ENCODE assay signal across 9 mouse cellular contexts in genomic region chr14:20024888-20025719, GRCm38 (mm10). TPM values are rescaled to one million over a fixed set of nuclear protein-coding genes. Genes with fewer than 3 reads are reported as not detected.
A peak's percentile ranks its signal among the peaks of the same experiment; 100 is the strongest.
DNase-seq lines count a peak whose midpoint lies in the region; ATAC-seq and TF ChIP-seq lines count a peak whose summit lies in the region.
"Had no signal": no experiment of that assay in that cellular context is flagged by ENCODE, and none has a peak within 500 bp of the region (broad histone marks: within the 10 kb centered on the region; RNA-seq: fewer than 3 reads in every experiment).

No protein-coding gene starts in this region.

- intact Hi-C loops in gastrocnemius, postnatal 14 days (cut with DNase I; ENCODE audit: low total_unique reads) = no loop called here

- TF ChIP-seq CTCF in MEL (IDR thresholded peaks at IDR 0.05 in 2 of 3, conservative IDR thresholded peaks at IDR 0.05 in 1 of 3; ENCODE audit: control insufficient read depth in 1 of 3, insufficient read depth in 1 of 3, low read depth in 2 of 3, low read length in 3 of 3, poor library complexity in 1 of 3, severe bottlenecking in 1 of 3) = no peak
- TF ChIP-seq CTCF in small intestine, adult 2 months (IDR thresholded peaks at IDR 0.05; ENCODE audit: extremely low read depth, insufficient read length, insufficient replicate concordance, low read depth, low read length) = no peak

- peak overlapping the region; percentile 52 for H3K9ac ChIP-seq in MEL (ENCODE audit: control insufficient read depth, low read depth, low read length, poor library complexity, severe bottlenecking)
- no peak overlapping the region for H3K9ac ChIP-seq in liver, embryonic 11.5 days (ENCODE audit: low read depth, low read length)

- peaks cover 0 to 8% of the 10 kb centered on the region in 2 experiments; a peak in 2 of 4 replicates for H3K36me3 ChIP-seq in MEL (ENCODE audit: control insufficient read depth in 1 of 2, insufficient read depth in 2 of 2, low read length in 2 of 2)
- H3K36me3 ChIP-seq in liver, embryonic 11.5 days (ENCODE audit: control insufficient read depth, insufficient read depth, low read length) = no peaks in the 10 kb centered on the region
- H3K36me3 ChIP-seq in small intestine, adult 2 months (ENCODE audit: control insufficient read depth, insufficient read depth, low read length) = no peaks in the 10 kb centered on the region
- H3K36me3 ChIP-seq in midbrain, embryonic 10.5 days = no peaks in the 10 kb centered on the region

- H3K27ac ChIP-seq in MEL (ENCODE audit: control insufficient read depth, low read depth, low read length) = peak overlapping the region; percentile 28
- H3K27ac ChIP-seq in liver, embryonic 11.5 days (ENCODE audit: low read depth, low read length) = peak overlapping the region; percentile 13; the same call in 1 of the 2 replicates
- H3K27ac ChIP-seq in small intestine, adult 2 months (ENCODE audit: insufficient read depth, low read depth, low read length) = no peak overlapping the region
- no peak overlapping the region for H3K27ac ChIP-seq in midbrain, embryonic 10.5 days (replicated peaks)

- no peaks in the 10 kb centered on the region for H3K79me2 ChIP-seq in MEL (ENCODE audit: control insufficient read depth, insufficient read depth, low read length, poor library complexity)

- no peak for TF ChIP-seq RAD21 in MEL (IDR thresholded peaks at IDR 0.05; ENCODE audit: low read depth, low read length)

- peak overlapping the region; percentile 51 to 58 for H3K4me3 ChIP-seq in MEL (ENCODE audit: control insufficient read depth in 1 of 2, insufficient read depth in 1 of 2, low read depth in 2 of 2, low read length in 2 of 2)
- H3K4me3 ChIP-seq in liver, embryonic 11.5 days (ENCODE audit: low read depth, low read length) = peak overlapping the region; percentile 21; the same call in 1 of the 2 replicates
- peak overlapping the region; percentile 39 for H3K4me3 ChIP-seq in small intestine, adult 2 months (ENCODE audit: low read depth, low read length)
- H3K4me3 ChIP-seq in midbrain, embryonic 10.5 days = no peak overlapping the region

- peak in 1 of 2 experiments; percentile 26; a peak in 1 of 4 replicates for TF ChIP-seq EP300 in MEL (IDR thresholded peaks at IDR 0.05; ENCODE audit: low read depth in 1 of 2, low read length in 2 of 2)

- peaks cover 0 to 3% of the 10 kb centered on the region in 2 experiments; a peak in 3 of 4 replicates for H3K27me3 ChIP-seq in MEL (ENCODE audit: control insufficient read depth in 1 of 2, insufficient read depth in 2 of 2, low read length in 2 of 2)
- no peaks in the 10 kb centered on the region for H3K27me3 ChIP-seq in liver, embryonic 11.5 days (replicated peaks; ENCODE audit: control insufficient read depth, insufficient read depth, low read length)
- H3K27me3 ChIP-seq in small intestine, adult 2 months (ENCODE audit: control insufficient read depth, insufficient read depth, low read length) = no peaks in the 10 kb centered on the region
- no peaks in the 10 kb centered on the region for H3K27me3 ChIP-seq in midbrain, embryonic 10.5 days (ENCODE audit: low read depth, poor library complexity, severe bottlenecking)

- H3K9me3 ChIP-seq in MEL (replicated peaks; ENCODE audit: insufficient read depth, low read length) = no peaks in the 10 kb centered on the region
- H3K9me3 ChIP-seq in liver, embryonic 11.5 days (ENCODE audit: control insufficient read depth, low read length) = no peaks in the 10 kb centered on the region
- no peaks in the 10 kb centered on the region for H3K9me3 ChIP-seq in midbrain, embryonic 10.5 days (replicated peaks)

- peak overlapping the region; percentile 51 for H3K4me2 ChIP-seq in liver, embryonic 11.5 days

- DNase-seq in CD4-positive, CD25-positive, alpha-beta regulatory T cell, adult 2 months (ENCODE audit: low read depth, low spot score) = peak; percentile 92
- DNase-seq in MEL (ENCODE audit: low read depth, low spot score) = peak; percentile 80
- peak; percentile 57 for DNase-seq in liver, embryonic 11.5 days (ENCODE audit: low spot score)
- no peak for DNase-seq in midbrain, embryonic 10.5 days (ENCODE audit: low spot score)
- no peak for DNase-seq in Muller cell, postnatal 12 days (ENCODE audit: inconsistent ontology term)
- DNase-seq in gastrocnemius, postnatal 14 days = no peak
- no peak for DNase-seq in kidney, adult 8-10 months
- DNase-seq: heart, postnatal 4 days had no signal

- TF ChIP-seq POLR2A in MEL (IDR thresholded peaks at IDR 0.05; ENCODE audit: control insufficient read depth in 1 of 2, insufficient read depth in 1 of 2, low read depth in 1 of 2, low read length in 2 of 2, poor library complexity in 1 of 2) = peak in 1 of 2 experiments; percentile 46; a peak in 1 of 4 replicates
- TF ChIP-seq POLR2A in small intestine, adult 2 months (IDR thresholded peaks at IDR 0.05; ENCODE audit: low read depth, low read length) = no peak

- H3K4me1 ChIP-seq in MEL (ENCODE audit: control insufficient read depth in 1 of 2, insufficient read depth in 2 of 2, low read length in 2 of 2) = peaks cover 5 to 12% of the 10 kb centered on the region in 2 experiments
- no peaks in the 10 kb centered on the region; the same call in 1 of the 2 replicates for H3K4me1 ChIP-seq in liver, embryonic 11.5 days (replicated peaks; ENCODE audit: control insufficient read depth, insufficient read depth, low read length)
- peaks cover 5% of the 10 kb centered on the region; the same call in 1 of the 2 replicates for H3K4me1 ChIP-seq in small intestine, adult 2 months (ENCODE audit: control insufficient read depth, insufficient read depth, insufficient read length, low read length)
- H3K4me1 ChIP-seq in midbrain, embryonic 10.5 days = 0 out of 2 replicates have a peak, but pooled peaks cover 2% of the 10 kb centered on the region

- 30% methylated on average over 6 of the region's 6 CpGs for WGBS in liver, embryonic 11.5 days
- WGBS in small intestine, adult 2 months = 9% methylated on average over 6 of the region's 6 CpGs
- 86% methylated on average over 6 of the region's 6 CpGs for WGBS in midbrain, embryonic 10.5 days

- ATAC-seq in liver, embryonic 11.5 days (replicated peaks; ENCODE audit: low FRiP score) = peak; percentile 77

TF ChIP-seq in MEL, 35 proteins besides CTCF, POLR2A, EP300 and RAD21:
- TF ChIP-seq MXI1 (IDR thresholded peaks at IDR 0.05; ENCODE audit: low read depth, low read length) (no peak), GATA1 (IDR thresholded peaks at IDR 0.05; ENCODE audit: low read depth, low read length) (peak; percentile 45; the same call in 1 of the 2 replicates), ELF1 (IDR thresholded peaks at IDR 0.05; ENCODE audit: low read depth, low read length) (peak; percentile 30; the same call in 1 of the 2 replicates), POLR2AphosphoS2 (IDR thresholded peaks at IDR 0.05; ENCODE audit: low read length) (no peak), RCOR1 (IDR thresholded peaks at IDR 0.05; ENCODE audit: low read depth, low read length) (0 out of 2 replicates have a peak, but pooled peaks have one; percentile 11), POLR2AphosphoS5 (IDR thresholded peaks at IDR 0.05; ENCODE audit: borderline replicate concordance, low read depth, low read length) (no peak)

RNA-seq across cellular contexts. Expression of gene Gng2, which starts 47.7 kb away (rescaled TPM):
- total RNA-seq in MEL (2012; rRNA removed) = 3.3 and 8.9 TPM in 2 replicates
- 10 to 100 TPM in 1 of 2 experiments, not detected in 1; 17.2 TPM for polyA plus RNA-seq in MEL (2012; ENCODE audit: insufficient read depth in 1 of 2, insufficient read length in 2 of 2, low read depth in 1 of 2, low replicate concordance in 2 of 2, missing spikeins in 1 of 2)
- polyA plus RNA-seq in liver, embryonic 11.5 days (2014; fragmentation: Nextera tagmentation; extraction: Ambion mirVana) = 23.7 and 32.7 TPM in 2 replicates
- 8.3 and 9.9 TPM in 2 replicates for polyA plus RNA-seq in small intestine, adult 2 months (2012; rRNA removed)
- polyA plus RNA-seq in midbrain, embryonic 10.5 days (2016; fragmentation: Nextera tagmentation; extraction: Ambion mirVana) = 82.4 and 121 TPM in 2 replicates
- 10 to 100 TPM in 1 of 2 experiments, 1 to 10 TPM in 1; 9.7 to 14.2 TPM for total RNA-seq in gastrocnemius, postnatal 14 days (2021)

Comparison
In these comparisons a context has a peak if more than half of its experiments do, and no peak if none do; other contexts are left out.
1. DNase-seq: peak in CD4-positive, CD25-positive, alpha-beta regulatory T cell, adult 2 months (single experiment), MEL (single experiment) and liver, embryonic 11.5 days (single experiment); none in midbrain, embryonic 10.5 days (single experiment), Muller cell, postnatal 12 days (single experiment), gastrocnemius, postnatal 14 days (single experiment) and kidney, adult 8-10 months (0 of 2).
2. H3K27ac ChIP-seq: peak in MEL (single experiment) and liver, embryonic 11.5 days (single experiment); none in small intestine, adult 2 months (single experiment) and midbrain, embryonic 10.5 days (single experiment).